Mouse (Mus musculus): ENCODE measurements at regions not wholly inside any gene's neighbourhood (a gene's known extent, or its start where the extent isn't known, plus 50 kb on each side); places are given as distances from the start of the nearest gene placed in this dataset.
A peak's percentile ranks its signal among the peaks of the same experiment; 100 is the strongest.

- DNase-seq (ENCODE audit: low spot score) = no peak
These were observed 435.8 kb downstream of the Zfp536 start for GRCm38 (mm10) chr7:37337616-37338015.

- no peak for DNase-seq (ENCODE audit: low spot score)
These were observed 435.4 kb downstream of the Zfp536 start for GRCm38 (mm10) chr7:37338067-37338501.

GRCm38 (mm10) chr7:37342613-37343012 is 430.8 kb downstream of the Zfp536 start:
- no peak for DNase-seq (ENCODE audit: low spot score)

GRCm38 (mm10) chr7:37343021-37343593 is 430.3 kb downstream of the Zfp536 start:
- DNase-seq (ENCODE audit: low spot score) = no peak

- DNase-seq (ENCODE audit: low spot score) = no peak
These were observed 429.7 kb downstream of the Zfp536 start for GRCm38 (mm10) chr7:37343691-37344233.

- DNase-seq (ENCODE audit: low spot score) = peak; percentile 93
These were observed 427.4 kb downstream of the Zfp536 start for GRCm38 (mm10) chr7:37346041-37346440.

- peak; percentile 98 for DNase-seq (ENCODE audit: low spot score)
These were observed 415.6 kb downstream of the Zfp536 start for GRCm38 (mm10) chr7:37357647-37358395.

DNA sequence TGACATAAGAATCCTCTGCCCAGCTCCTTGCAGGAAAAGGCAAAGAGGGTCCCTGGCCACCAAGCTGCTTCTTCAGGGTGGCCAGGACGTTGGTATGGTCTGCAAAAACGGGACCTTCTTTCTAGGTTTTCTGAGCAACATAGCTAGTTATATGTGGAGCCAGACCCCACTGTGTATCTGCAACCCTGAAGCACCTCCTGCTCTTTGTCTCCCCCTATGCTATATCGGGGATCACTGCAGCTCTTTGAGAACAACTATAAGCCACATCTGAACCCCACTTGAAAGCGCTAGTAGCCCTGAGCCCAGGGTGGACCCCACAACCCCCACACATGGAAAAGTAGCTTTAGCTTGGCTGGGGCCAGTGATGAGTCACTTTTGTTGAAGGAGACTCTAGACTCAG is 414.9 kb downstream of the Zfp536 start:
- no peak for DNase-seq (ENCODE audit: low spot score)

DNA sequence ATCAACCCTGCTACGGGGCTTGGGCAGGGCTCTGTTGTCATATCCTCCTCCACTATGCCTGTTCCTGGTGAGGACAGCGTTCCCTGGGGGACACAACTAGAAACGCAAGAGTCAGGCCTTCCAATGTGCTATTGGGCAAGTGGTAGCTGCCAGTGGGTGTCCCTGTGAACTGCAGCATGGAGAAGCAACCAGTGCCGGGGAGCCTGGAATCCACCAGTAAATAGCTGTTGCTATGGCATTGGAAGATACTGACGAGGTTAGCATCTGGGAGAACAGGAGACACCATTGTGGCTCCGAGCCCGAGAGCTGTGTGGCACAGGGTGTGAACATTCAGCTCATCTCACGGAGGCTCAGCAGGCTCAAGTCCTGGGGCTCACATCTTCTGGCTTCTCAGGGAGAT is 414.0 kb downstream of the Zfp536 start:
- no peak for DNase-seq (ENCODE audit: low spot score)

- peak; percentile 77 for DNase-seq (ENCODE audit: low spot score)
These were observed 413.3 kb downstream of the Zfp536 start for GRCm38 (mm10) chr7:37360171-37360570.

DNA sequence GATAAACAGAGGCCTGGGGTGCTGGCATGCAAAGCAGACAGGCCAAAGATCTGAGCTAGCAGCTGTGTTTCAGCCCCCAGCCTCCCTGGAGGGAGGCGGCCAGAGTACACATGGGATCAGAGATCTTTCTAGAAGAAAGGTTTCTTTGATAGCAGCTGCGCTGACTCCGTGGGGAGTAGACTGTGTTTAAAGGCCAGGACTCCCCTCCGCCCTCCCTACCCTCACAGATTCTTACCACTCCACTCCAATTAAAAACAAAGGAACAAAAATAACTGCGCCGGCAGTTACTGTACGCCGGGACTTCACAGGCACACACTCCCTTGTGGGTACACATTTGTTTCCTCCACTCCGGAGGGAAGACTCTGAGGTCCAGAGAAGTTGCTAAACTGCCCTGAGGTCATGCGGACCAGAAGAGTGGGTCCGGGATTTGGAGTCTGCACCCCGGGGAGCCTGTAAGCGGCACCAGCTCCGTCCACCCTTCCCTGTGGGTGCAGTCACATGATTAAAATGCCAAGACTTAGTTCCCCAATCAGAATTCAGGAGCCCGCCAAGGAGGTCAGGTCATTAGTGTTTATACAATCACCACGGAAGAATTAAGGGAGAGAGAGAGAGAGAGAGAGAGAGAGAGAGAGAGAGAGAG is 411.5 kb downstream of the Zfp536 start:
- peak; percentile 68 for DNase-seq (ENCODE audit: low spot score)

- no peak for DNase-seq (ENCODE audit: low spot score)
These were observed 410.6 kb downstream of the Zfp536 start for GRCm38 (mm10) chr7:37362879-37363278.

- DNase-seq (ENCODE audit: low spot score) = peak; percentile 58
These were observed 409.7 kb downstream of the Zfp536 start for GRCm38 (mm10) chr7:37363629-37364175.

DNA sequence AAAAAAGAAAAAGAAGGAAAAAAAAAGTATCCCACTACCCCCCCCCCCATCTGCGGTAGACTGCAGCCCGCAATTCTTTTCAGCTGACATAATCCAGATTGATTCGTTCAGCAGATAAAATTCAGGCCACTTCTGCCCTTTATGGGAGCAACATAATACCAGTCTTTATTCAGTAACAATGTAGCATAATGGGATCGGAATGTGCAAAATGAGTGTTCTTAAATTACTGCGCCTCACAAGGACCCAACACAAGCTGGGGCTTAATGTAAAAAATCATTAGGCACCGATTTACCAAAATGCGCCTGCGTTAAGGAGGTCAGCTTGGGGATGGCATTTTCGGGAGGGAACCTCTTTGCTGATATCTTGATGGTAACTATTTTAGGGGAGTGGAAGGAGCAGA is 409.2 kb downstream of the Zfp536 start:
- peak; percentile 67 for DNase-seq (ENCODE audit: low spot score)

- no peak for DNase-seq (ENCODE audit: low spot score)
These were observed 407.4 kb downstream of the Zfp536 start for GRCm38 (mm10) chr7:37366006-37366405.

GRCm38 (mm10) chr7:37369698-37370097 is 403.7 kb downstream of the Zfp536 start:
- peak; percentile 77 for DNase-seq (ENCODE audit: low spot score)

DNA sequence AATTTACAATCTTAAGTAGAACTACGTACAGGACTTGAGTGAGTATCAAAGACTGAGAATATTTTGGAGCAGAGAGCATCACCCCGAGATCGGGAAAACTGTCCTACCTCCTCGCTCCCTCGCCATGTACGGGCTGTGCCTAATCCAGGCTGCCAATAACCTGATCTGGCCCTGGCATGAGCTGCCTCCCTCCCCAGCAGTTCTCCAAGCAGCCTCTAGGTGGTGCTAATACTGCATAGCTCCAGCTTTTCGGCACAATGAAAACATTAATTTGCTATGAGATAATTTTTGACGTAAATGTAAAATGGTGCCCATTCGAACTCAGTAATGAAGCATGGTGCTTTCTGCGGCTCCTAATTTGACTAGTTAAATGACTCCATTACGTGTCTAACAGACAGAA is 399.6 kb downstream of the Zfp536 start:
- peak; percentile 94 for DNase-seq (ENCODE audit: low spot score)

DNA sequence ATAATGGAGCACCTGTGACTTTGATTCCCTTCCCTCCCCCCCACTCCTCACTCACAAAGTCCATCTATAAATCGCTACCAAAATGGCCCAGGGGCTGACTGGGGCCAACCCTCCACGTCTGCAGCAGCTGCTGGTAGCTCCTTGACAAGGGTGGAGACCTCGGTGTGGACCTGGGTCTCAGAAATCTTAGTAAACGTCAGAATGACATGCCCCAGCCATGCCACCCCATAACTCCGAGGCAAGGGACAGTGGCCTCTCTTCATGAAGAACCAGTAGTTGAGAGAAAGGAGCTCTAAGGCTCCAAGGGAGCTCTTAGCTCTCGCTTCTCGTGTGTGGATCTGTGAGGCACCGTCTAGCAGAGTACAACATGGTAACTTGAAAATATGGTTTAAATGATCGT is 398.4 kb downstream of the Zfp536 start:
- DNase-seq (ENCODE audit: low spot score) = no peak

- DNase-seq (ENCODE audit: low spot score) = peak; percentile 43
These were observed 397.9 kb downstream of the Zfp536 start for GRCm38 (mm10) chr7:37375591-37375990.

DNA sequence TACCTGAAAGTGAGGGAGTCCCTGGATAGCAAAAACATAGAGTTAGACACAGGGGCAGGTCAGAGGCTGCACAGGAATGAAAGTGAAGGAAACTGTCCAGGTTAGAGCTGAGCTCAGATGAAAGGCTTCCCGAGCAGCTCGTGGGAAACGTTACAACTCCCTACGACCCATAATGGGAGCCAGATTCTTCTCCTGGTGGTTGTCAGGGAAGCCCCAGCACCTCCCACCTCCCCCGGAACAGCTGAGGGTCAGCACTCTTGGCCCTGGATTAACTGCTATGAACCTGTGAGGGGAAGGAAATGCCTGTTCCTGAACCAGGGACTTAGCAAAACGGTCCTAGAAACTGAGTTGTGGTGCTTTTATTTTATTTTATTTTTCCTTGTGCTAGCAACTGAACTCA is 397.2 kb downstream of the Zfp536 start:
- DNase-seq (ENCODE audit: low spot score) = no peak

- no peak for DNase-seq (ENCODE audit: low spot score)
These were observed 395.4 kb downstream of the Zfp536 start for GRCm38 (mm10) chr7:37377889-37378521.

GRCm38 (mm10) chr7:37387871-37388270 is 385.6 kb downstream of the Zfp536 start:
- DNase-seq (ENCODE audit: low spot score) = no peak

Data from retina, embryonic 14.5 days (tissue).